Mouse (Mus musculus) T-helper 17 cell (primary cell): ENCODE results near the gene Ssbp1.

Experiments
- in situ Hi-C, 2 experiments: fragments of 300-600 bp; cut with MboI, MseI; formaldehyde crosslinking; loops; 1 replicate in 1 of 2; 2 replicates in 1 of 2; pipeline ENCODE4 v1.15.1; 2025; ENCODE audit warnings: high pct_unique_total_duplicates in 2 of 2

Gene Ssbp1

GRCm38 (mm10) chr6:40443281-40443928 is 27.7 kb upstream of the Ssbp1 start:
- in situ Hi-C loops, result loop anchor here (10.0 to 25.0 kb wide), 5 partner anchors 731 to 1919 kb away; partner anchors contain the start of gene Epha1 (in 1 of the 2)

GRCm38 (mm10) chr6:40448626-40449025 is 22.5 kb upstream of the Ssbp1 start:
- in situ Hi-C loops, result loop anchor here (10.0 to 25.0 kb wide), 5 partner anchors 736 to 1914 kb away; partner anchors contain the start of gene Epha1 (in 1 of the 2)

- in situ Hi-C loops, result loop anchor here in 1 of 2 experiments (25.0 kb wide), 1 partner anchor 642 kb away; the partner anchor contains the start of gene Mrps33
Measured at GRCm38 (mm10) chr6:40454436-40455041, 16.6 kb upstream of the Ssbp1 start.

- in situ Hi-C loops, result loop anchor here in 1 of 2 experiments (25.0 kb wide), 1 partner anchor 653 kb away; the partner anchor contains the start of gene Mrps33
Measured at GRCm38 (mm10) chr6:40465710-40466109, 5.4 kb upstream of the Ssbp1 start.

GRCm38 (mm10) chr6:40471720-40472010 is 513 bp downstream of the Ssbp1 start:
- in situ Hi-C loops, result loop anchor here (5.0 to 25.0 kb wide), 4 partner anchors 34 to 1083 kb away; partner anchors contain the start of genes Agk (in 2 of the 2), E330009J07Rik (in 1 of the 2), Mrps33 (in 1 of the 2) and Wee2 (in 1 of the 2)

GRCm38 (mm10) chr6:40476132-40476531 is 5.0 kb downstream of the Ssbp1 start:
- in situ Hi-C loops, result loop anchor here in 1 of 2 experiments (10.0 kb wide), 1 partner anchor 1079 kb away; no protein-coding TSS in a partner anchor

- in situ Hi-C loops, result loop anchor here (10.0 kb wide), 2 partner anchors 205 to 1075 kb away; no protein-coding TSS in a partner anchor
Measured at GRCm38 (mm10) chr6:40479705-40480104, 8.6 kb downstream of the Ssbp1 start.

GRCm38 (mm10) chr6:40482318-40482717 is 11.2 kb downstream of the Ssbp1 start:
- in situ Hi-C loops, result loop anchor here in 1 of 2 experiments (10.0 kb wide), 1 partner anchor 202 kb away; no protein-coding TSS in a partner anchor

- in situ Hi-C loops, result no loop called here
Measured at GRCm38 (mm10) chr6:40490933-40491332, 19.8 kb downstream of the Ssbp1 start, which contains the start of gene Tas2r137. Tas2r137 (plus strand) TSS chr6:40491233.

- in situ Hi-C loops, result no loop called here
Measured at GRCm38 (mm10) chr6:40493229-40493628, 22.1 kb downstream of the Ssbp1 start, which contains the start of gene Tas2r108. Tas2r108 (plus strand) TSS chr6:40493529.

- in situ Hi-C loops, result no loop called here
Measured at GRCm38 (mm10) chr6:40519408-40519807, 48.3 kb downstream of the Ssbp1 start, which contains the start of gene Prss37. Prss37 (minus strand) TSS chr6:40519508.
